Mouse (Mus musculus) CH12.LX (cell line): ENCODE results near the gene Mbd6.

ENCODE experiments used
- CTCF ChIP-seq, 2 experiments: IDR thresholded peaks in 1 of 2; conservative IDR thresholded peaks in 1 of 2; 2 replicates each; pipeline ENCODE4 v1.5.1; 2011 to 2012; ENCODE audit warnings: low read depth in 2 of 2, low read length in 2 of 2, improper control_type of control experiment in 1 of 2, inconsistent platforms in 1 of 2, mild to moderate bottlenecking in 1 of 2, moderate library complexity in 1 of 2
- ETS1 ChIP-seq: conservative IDR thresholded peaks from 2 replicates; pipeline ENCODE4 v1.6.1; 2012; ENCODE audit warnings: low read depth, mild to moderate bottlenecking, inconsistent platforms, low read length, improper control_type of control experiment, moderate library complexity
- NELFE ChIP-seq: IDR thresholded peaks from 2 replicates; pipeline ENCODE4 v1.6.1; 2011; ENCODE audit warnings: low read depth, low read length, improper control_type of control experiment
- NRF1 ChIP-seq: IDR thresholded peaks from 2 replicates; pipeline ENCODE4 v1.6.1; 2014; ENCODE audit warnings: low read depth, mild to moderate bottlenecking, inconsistent platforms, low read length, improper control_type of control experiment, moderate library complexity
- POLR2A ChIP-seq: IDR thresholded peaks from 2 replicates; pipeline ENCODE4 v1.6.1; 2011; ENCODE audit warnings: low read depth, mild to moderate bottlenecking, improper control_type of control experiment, low read length
- SMC3 ChIP-seq: IDR thresholded peaks from 2 replicates; pipeline ENCODE4 v1.6.1; 2011; ENCODE audit warnings: low read depth, low read length, improper control_type of control experiment
- USF1 ChIP-seq: IDR thresholded peaks from 2 replicates; pipeline ENCODE4 v1.6.1; 2014; ENCODE audit warnings: low read depth, mild to moderate bottlenecking, inconsistent platforms, low read length, improper control_type of control experiment

DNA sequence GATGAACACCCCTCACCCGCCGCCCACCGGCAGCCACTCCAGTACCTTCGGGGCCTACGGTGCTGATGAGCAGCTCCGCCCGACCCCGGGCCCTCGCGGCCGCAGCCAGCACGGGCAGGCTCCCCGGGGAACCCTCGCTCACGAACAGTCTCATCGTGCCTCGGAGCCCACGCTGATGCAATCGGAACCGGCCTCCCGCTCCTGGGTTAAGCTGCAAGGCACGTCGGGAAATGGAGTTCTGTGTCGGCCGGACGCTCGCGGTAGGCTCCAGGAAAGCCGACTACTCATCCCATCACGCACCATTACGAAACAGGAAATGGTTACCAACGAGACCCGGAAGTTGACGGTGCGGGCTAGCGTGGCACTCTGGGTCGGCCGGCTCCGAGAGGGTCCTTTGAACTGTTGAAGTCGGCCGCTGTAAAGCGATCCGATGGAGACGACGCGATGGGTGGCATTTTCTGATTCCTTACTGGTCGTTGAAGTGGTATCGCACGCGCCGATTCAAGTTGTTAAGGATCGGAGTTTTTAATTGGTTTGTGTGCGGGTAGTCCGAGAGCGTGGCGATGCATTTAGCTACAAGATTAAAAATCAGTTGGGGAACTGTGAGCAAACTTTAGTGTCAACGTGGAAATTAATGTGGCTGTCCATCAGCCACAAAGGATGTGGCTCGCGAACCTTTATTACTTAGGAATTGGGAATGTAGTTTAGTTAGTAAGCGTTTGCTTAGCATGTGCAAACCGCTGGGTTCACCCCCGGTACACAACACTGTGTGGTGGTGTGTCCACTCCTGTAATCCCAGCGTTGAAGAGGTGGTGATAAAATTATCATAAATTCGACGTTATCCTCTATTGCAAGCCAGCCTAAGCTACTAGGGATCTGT lies 22.9 kb upstream of the Mbd6 start, which contains the start of gene Mars:
- TF ChIP-seq ETS1 = peak; percentile 45
- TF ChIP-seq POLR2A = peak; percentile 82
- no peak for TF ChIP-seq CTCF (conservative IDR thresholded peaks at IDR 0.05 in 1 of 2, IDR thresholded peaks at IDR 0.05 in 1 of 2; ENCODE audit: low read depth in 2 of 2, low read length in 2 of 2)
- no peak for TF ChIP-seq SMC3
- peak; percentile 69 for TF ChIP-seq NELFE
- peak; percentile 47 for TF ChIP-seq NRF1
- TF ChIP-seq USF1 = no peak; the same call in 1 of the 2 replicates
